Mouse (Mus musculus): ENCODE measurements around the gene Lasp1.

DNA sequence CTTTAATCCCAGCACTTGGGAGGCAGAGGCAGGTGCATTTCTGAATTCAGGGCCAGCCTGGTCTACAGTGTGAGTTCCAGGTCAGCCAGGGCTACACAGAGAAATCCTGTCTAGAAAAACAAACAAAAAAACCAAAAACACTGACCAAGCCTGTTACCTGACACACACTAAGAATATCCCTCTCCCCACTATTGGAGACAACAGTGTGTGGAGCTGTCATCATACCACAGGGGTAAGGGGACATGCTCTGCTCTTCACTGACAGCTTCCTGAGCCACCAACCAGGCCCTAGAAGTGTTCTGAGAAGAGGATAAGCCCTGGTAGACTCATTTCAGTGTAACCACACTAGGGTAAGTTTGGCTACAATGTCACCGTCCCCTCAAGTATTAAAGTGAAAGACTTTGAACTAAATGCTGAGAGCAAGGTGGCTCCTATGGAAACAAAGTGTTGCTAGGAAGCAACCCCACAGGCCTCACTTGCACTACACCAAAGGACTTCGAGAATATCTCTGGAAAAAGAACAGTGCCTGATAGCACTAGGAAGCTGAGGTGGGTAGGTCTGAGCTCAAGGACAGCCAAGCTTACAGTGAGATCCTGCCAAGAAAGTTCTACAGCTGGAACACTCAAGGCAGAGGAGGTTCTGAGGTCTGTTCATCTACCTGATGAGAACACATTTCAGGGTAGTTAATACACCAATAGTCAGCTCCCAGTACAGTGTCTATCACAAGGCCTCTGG is 18.7 kb upstream of the Lasp1 start:
- TF ChIP-seq POLR2A (IDR thresholded peaks at IDR 0.05; ENCODE audit: insufficient read depth, low read depth, low read length) (no peak), CTCF (IDR thresholded peaks at IDR 0.05) (no peak)
